Mouse (Mus musculus) fibroblast of lung, adult 2 months (primary cell): ENCODE results near the gene Fam189b.

Experiments
- DNase-seq: peaks from one replicate; pipeline ENCODE4 v3.0.0-alpha.2; 2011; ENCODE audit warnings: low read depth

The Fam189b gene

DNA sequence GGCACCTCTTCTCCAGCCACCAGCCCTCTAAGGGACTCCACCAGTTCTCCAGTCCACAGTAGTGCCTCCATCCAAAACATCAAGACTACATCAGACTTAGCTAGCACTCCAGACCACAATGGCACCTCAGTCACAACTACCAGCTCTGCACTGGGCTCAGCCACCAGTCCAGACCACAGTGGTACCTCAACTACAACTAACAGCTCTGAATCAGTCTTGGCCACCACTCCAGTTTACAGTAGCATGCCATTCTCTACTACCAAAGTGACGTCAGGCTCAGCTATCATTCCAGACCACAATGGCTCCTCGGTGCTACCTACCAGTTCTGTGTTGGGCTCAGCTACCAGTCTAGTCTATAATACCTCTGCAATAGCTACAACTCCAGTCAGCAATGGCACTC lies 47.6 kb downstream of the Fam189b start:
- no peak for DNase-seq

DNA sequence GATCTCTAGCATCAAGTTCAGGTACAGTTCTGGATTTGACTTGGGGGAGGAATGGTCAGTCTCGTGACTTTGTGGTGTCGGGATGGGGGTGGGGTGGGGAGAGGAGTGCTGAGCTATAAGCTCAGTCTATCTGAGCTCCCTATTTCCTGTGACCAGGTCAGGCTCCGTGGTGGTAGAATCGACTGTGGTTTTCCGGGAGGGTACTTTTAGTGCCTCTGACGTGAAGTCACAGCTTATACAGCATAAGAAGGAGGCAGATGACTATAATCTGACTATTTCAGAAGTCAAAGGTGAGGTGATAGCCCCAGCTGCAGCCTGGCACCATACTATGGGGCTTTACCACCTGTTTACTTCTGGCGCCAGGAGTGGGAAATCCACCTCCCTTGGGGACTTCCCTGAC lies 48.4 kb downstream of the Fam189b start:
- DNase-seq: no peak

DNA sequence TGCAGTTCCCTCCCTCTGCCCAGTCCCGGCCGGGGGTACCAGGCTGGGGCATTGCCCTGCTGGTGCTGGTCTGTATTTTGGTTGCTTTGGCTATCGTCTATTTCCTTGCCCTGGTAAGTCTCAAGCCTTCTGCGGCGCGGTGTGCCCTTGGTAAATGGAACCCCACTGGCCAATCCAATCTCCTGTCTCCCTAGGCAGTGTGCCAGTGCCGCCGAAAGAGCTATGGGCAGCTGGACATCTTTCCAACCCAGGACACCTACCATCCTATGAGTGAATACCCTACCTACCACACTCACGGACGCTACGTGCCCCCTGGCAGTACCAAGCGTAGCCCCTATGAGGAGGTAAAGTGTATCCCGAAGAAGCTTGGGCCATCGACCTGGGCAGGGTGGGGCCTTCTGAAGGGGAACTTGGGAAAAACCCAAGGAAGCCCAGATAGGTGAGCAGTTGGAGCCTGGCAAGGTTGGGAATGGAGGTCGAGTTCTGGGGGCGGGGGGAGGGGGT lies 48.9 kb downstream of the Fam189b start:
- DNase-seq: no peak

DNA sequence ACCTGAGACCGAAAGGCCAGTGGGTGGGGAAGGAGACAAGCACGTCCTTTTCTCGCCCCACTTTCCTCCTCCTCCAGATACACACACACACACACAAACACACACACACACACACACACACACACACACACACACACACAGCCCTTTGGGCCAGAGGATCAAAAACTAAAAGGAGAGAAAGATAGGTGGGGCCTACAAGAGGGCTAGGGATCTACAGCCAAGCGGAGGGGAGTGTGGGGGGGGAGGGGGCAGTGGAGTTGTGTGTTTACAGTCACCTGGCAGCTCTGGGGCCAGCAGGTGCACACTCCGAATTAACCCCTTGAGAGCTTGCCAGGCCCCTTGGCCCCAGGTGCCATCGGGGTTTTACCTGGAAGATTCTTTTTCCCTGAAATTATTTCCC lies 49.7 kb downstream of the Fam189b start:
- no peak for DNase-seq

DNA sequence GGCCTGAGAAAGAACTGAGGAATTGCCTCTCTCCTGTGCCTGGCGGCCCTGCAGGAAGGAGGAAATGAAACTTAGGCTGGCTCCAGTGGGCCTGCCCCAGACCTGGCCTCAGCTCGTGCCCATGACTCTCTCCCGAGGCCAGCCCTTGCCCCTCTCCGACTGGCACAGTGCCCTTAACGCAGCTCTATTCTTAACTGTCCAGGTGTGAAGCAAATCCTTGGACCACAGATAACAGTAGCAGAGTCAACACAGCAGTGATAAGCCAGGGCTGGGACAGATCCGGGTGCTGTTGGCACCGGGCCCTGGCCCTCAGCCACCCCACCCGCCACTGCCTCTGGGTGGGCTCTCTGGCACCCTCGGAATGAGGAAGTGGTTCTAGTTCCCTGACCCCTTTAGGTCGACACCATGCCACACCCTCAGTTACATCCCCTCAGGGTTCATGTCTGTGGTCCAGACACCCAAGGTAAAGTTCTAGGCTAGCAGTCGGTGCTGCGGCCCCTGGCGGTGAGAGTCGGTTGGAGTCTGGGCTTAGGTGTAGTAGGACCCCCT lies 50.7 kb downstream of the Fam189b start:
- no peak for DNase-seq

DNA sequence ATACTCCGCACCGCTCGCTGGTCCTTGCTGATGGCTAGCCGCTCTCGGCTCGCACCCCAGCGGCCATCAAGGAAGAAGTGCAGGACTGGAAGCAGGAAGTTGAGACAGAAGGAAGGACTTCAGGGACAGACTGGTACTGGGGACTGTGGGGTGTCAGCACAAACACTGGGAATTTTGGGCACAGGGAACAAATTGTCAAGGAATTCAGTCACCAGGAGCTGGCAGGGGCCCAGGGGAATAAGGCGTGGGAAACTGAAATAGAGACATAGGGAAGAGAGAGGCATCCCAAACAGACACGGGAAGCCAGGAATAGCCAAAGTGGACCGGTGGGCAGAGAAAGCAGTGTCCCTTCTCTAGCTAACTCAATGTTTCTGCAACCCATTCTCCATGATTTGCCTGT lies 53.6 kb downstream of the Fam189b start:
- no peak for DNase-seq

DNA sequence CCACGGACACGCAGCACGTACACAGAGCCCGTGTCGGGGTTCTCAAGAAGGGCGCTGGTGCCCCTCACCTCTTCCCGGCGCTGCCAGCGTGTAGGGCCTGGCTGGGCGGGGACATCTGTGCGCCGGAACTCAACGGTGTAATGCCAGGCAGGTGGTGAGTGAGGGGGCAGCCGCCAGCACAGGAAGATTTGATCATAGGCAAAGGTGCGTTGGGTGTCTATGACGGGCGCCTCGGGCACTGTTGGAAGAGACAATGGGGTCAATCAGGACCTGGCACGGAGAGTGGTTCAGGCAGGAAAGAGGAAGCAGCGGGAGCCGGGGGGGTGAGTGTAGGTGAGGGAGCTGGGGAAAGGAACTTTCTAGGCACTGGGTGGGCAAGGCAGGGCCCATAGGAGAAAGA lies 54.7 kb downstream of the Fam189b start:
- DNase-seq: no peak

DNA sequence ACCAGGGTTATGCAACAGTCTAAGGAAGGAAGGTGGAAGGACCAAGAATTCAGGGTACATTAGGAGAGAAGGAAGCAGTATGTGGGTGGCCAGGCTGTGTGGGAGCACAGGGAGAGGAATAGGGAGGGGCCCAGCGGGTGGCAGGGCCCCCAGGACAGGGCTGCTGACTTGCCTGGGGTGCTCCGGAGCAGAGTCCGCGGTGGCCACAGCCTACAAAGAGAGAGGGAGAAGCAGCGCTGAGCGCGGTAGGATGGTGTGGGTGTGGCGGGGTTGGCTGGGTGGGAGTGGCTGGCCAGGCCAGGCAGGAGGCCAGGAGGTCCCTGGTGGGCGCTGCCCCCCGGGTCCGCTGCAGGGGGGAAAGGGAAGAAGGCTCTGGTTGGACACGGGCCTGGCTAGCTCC lies 55.6 kb downstream of the Fam189b start:
- no peak for DNase-seq
